Mouse (Mus musculus) erythroblast, embryonic 14.5 days (primary cell): Measurements from ENCODE around the gene Phkg1.

Experiments used
- GATA1 ChIP-seq: IDR thresholded peaks from 2 replicates; pipeline ENCODE4 v1.6.1; 2012; ENCODE audit warnings: low read length, inconsistent platforms, mixed read lengths
- TAL1 ChIP-seq: IDR thresholded peaks from 3 replicates; pipeline ENCODE4 v1.6.1; 2012; ENCODE audit warnings: low read length, inconsistent platforms, mixed read lengths

DNA sequence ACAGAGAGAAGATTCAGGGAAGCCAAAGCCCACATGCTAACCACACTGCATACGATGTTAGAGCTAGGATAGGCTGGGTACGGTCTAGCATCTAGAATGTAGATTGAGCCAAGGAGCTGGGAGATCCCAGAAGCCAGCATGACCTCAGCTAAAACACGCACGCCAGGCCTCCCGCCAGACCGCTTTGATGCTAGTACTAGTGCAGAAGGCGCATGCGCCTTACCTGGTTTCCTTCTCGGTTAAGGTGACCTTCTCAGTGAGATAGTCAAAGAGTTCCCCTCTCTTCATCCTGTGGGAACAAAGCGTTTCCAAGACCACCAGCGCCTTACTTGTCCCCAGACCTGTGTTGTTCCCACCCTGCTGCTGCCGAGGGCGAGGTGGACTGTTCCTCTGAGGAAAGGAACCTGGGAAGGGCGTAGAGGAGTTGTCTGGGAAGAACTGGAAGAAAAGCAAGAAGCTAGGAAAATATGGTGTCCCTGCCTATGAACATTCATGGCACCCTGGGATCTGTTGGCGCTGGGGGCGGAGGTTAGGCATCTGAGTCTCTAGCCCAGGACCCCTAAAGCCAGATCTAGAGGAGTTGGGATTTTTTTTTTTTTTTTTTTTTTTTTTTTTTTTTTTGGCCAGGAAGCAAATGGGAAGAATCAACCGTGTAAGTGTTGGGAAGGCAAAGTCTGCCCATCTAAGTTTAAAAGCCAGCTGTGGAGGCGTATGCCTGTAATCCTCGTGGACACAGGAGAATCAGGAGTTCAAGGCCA lies 28.9 kb downstream of the Phkg1 start:
- TF ChIP-seq TAL1 (no peak), GATA1 (no peak)
